In the genomic region with DNA sequence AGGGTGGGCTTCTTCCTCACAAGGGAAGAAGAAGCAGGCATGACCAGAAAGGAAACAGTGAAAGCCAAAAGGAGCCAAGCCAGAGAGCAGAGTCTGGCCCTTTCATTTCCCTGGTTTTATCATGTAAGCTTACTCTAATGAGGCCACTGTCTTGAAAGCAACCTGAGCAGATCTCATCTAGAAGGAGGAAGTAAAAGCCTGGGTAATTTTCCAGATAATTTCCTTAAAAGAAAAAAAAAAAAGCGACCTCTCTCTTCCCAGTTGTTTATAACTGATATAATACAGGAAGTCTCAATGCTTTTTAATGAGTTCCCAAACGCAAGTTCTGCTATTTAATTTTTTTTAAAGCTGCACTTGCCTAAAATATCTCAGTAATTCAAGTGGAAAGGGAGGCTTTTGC, we compare ENCODE assay signal across 21 mouse cellular contexts.
DNase-seq lines count a peak whose midpoint lies in the region; ATAC-seq and TF ChIP-seq lines count a peak whose summit lies in the region.
"Had no signal": no experiment of that assay in that cellular context is flagged by ENCODE, and none has a peak within 500 bp of the region (broad histone marks: within the 10 kb centered on the region; RNA-seq: fewer than 3 reads in every experiment).

No protein-coding gene starts in this region.

- H3K9ac ChIP-seq in kidney, embryonic 16.5 days (replicated peaks; ENCODE audit: low read length), result no peak overlapping the region
- H3K9ac ChIP-seq in kidney, embryonic 14.5 days (ENCODE audit: low read depth, low read length), result no peak overlapping the region
- H3K9ac ChIP-seq in MEL (ENCODE audit: control insufficient read depth, low read depth, low read length, poor library complexity, severe bottlenecking), result no peak overlapping the region
- no peak overlapping the region for H3K9ac ChIP-seq in intestine, embryonic 16.5 days (ENCODE audit: low read depth, low read length)
- H3K9ac ChIP-seq: embryonic facial prominence, embryonic 13.5 days; heart, embryonic 12.5 days; lung, embryonic 15.5 days; neural tube, embryonic 13.5 days had no signal

- no peaks in the 10 kb centered on the region for H3K36me3 ChIP-seq in kidney, embryonic 16.5 days (ENCODE audit: insufficient read depth, low read length)
- H3K36me3 ChIP-seq in kidney, embryonic 14.5 days (ENCODE audit: control insufficient read depth, insufficient read depth, low read length), result no peaks in the 10 kb centered on the region
- no peaks in the 10 kb centered on the region for H3K36me3 ChIP-seq in MEL (ENCODE audit: control insufficient read depth in 1 of 2, insufficient read depth in 2 of 2, low read length in 2 of 2)
- H3K36me3 ChIP-seq in intestine, embryonic 16.5 days (ENCODE audit: control insufficient read depth, insufficient read depth, low read length), result no peaks in the 10 kb centered on the region
- H3K36me3 ChIP-seq: embryonic facial prominence, embryonic 13.5 days; heart, embryonic 12.5 days; lung, embryonic 15.5 days; neural tube, embryonic 13.5 days had no signal

- no peak overlapping the region for H3K4me3 ChIP-seq in gastrocnemius, adult 2 months
- no peak overlapping the region for H3K4me3 ChIP-seq in kidney, embryonic 16.5 days (ENCODE audit: low read length)
- H3K4me3 ChIP-seq in kidney, embryonic 14.5 days (ENCODE audit: low read length), result no peak overlapping the region
- 0 out of 4 replicates have a peak overlapping the region, but pooled peaks of 1 of the 2 experiments have one; percentile 29 for H3K4me3 ChIP-seq in MEL (ENCODE audit: control insufficient read depth in 1 of 2, insufficient read depth in 1 of 2, low read depth in 2 of 2, low read length in 2 of 2)
- H3K4me3 ChIP-seq in intestine, embryonic 16.5 days (ENCODE audit: low read length), result no peak overlapping the region
- H3K4me3 ChIP-seq in left cerebral cortex, adult 2 months, result no peak overlapping the region
- H3K4me3 ChIP-seq: embryonic facial prominence, embryonic 13.5 days; heart, embryonic 12.5 days; lung, embryonic 15.5 days; neural tube, embryonic 13.5 days had no signal

- no peak for TF ChIP-seq CTCF in gastrocnemius, adult 2 months (IDR thresholded peaks at IDR 0.05)
- no peak for TF ChIP-seq CTCF in MEL (IDR thresholded peaks at IDR 0.05 in 2 of 3, conservative IDR thresholded peaks at IDR 0.05 in 1 of 3; ENCODE audit: control insufficient read depth in 1 of 3, insufficient read depth in 1 of 3, low read depth in 2 of 3, low read length in 3 of 3, poor library complexity in 1 of 3, severe bottlenecking in 1 of 3)
- no peak for TF ChIP-seq CTCF in left cerebral cortex, adult 2 months (IDR thresholded peaks at IDR 0.05)

- no peak overlapping the region for H3K4me2 ChIP-seq in kidney, embryonic 16.5 days (replicated peaks; ENCODE audit: low read depth, low read length)
- H3K4me2 ChIP-seq in kidney, embryonic 14.5 days (replicated peaks; ENCODE audit: low read depth, low read length), result no peak overlapping the region
- no peak overlapping the region for H3K4me2 ChIP-seq in intestine, embryonic 16.5 days (ENCODE audit: low read depth, low read length)
- H3K4me2 ChIP-seq: embryonic facial prominence, embryonic 13.5 days; heart, embryonic 12.5 days; liver, embryonic 11.5 days; lung, embryonic 15.5 days; neural tube, embryonic 13.5 days had no signal

- ATAC-seq in kidney, embryonic 16.5 days (ENCODE audit: low FRiP score, low TSS enrichment), result no peak
- ATAC-seq in kidney, embryonic 14.5 days (ENCODE audit: low FRiP score, low TSS enrichment), result no peak
- ATAC-seq in intestine, embryonic 16.5 days, result peak; percentile 57
- ATAC-seq: activated CD4-positive, CD25-positive, alpha-beta regulatory T cell, adult 4 months; Patski had no signal

- peak overlapping the region; percentile 56 for H3K27ac ChIP-seq in gastrocnemius, adult 2 months
- peak overlapping the region; percentile 12; the same call in 1 of the 2 replicates for H3K27ac ChIP-seq in kidney, embryonic 16.5 days (ENCODE audit: low read length)
- no peak overlapping the region for H3K27ac ChIP-seq in kidney, embryonic 14.5 days (ENCODE audit: low read depth, low read length)
- H3K27ac ChIP-seq in MEL (ENCODE audit: control insufficient read depth, low read depth, low read length), result no peak overlapping the region
- peak overlapping the region; percentile 68 for H3K27ac ChIP-seq in intestine, embryonic 16.5 days (ENCODE audit: low read length)
- no peak overlapping the region; the same call in 1 of the 2 replicates for H3K27ac ChIP-seq in left cerebral cortex, adult 2 months
- H3K27ac ChIP-seq: embryonic facial prominence, embryonic 13.5 days; lung, embryonic 15.5 days had no signal

- peaks cover 27% of the 10 kb centered on the region for H3K4me1 ChIP-seq in kidney, embryonic 16.5 days (ENCODE audit: insufficient read depth, low read length)
- H3K4me1 ChIP-seq in kidney, embryonic 14.5 days (ENCODE audit: control insufficient read depth, insufficient read depth, low read length), result 0 out of 2 replicates have a peak, but pooled peaks cover 8% of the 10 kb centered on the region
- H3K4me1 ChIP-seq in MEL (ENCODE audit: control insufficient read depth in 1 of 2, insufficient read depth in 2 of 2, low read length in 2 of 2), result peaks cover 2 to 4% of the 10 kb centered on the region in 2 experiments; a peak in 2 of 4 replicates
- peaks cover 24% of the 10 kb centered on the region for H3K4me1 ChIP-seq in intestine, embryonic 16.5 days (ENCODE audit: control insufficient read depth, insufficient read depth, low read length)

- 51% methylated on average over 2 of the region's 2 CpGs for WGBS in kidney, embryonic 16.5 days
- 58% methylated on average over 2 of the region's 2 CpGs for WGBS in kidney, embryonic 14.5 days
- WGBS in intestine, embryonic 16.5 days, result 21% methylated on average over 2 of the region's 2 CpGs

- no peaks in the 10 kb centered on the region for H3K79me2 ChIP-seq in MEL (ENCODE audit: control insufficient read depth, insufficient read depth, low read length, poor library complexity)

- no peak for TF ChIP-seq POLR2A in MEL (IDR thresholded peaks at IDR 0.05; ENCODE audit: control insufficient read depth in 1 of 2, insufficient read depth in 1 of 2, low read depth in 1 of 2, low read length in 2 of 2, poor library complexity in 1 of 2)

- intact Hi-C loops in gastrocnemius, adult 2 months (cut with DNase I), result loop anchor here (10.0 kb wide), 1 partner anchor 82 kb away; no protein-coding TSS in a partner anchor
- intact Hi-C loops in gastrocnemius, postnatal 14 days (cut with DNase I; ENCODE audit: low total_unique reads), result no loop called here
- intact Hi-C loops in left cerebral cortex, adult 2 months (cut with DNase I), result no loop called here

- DNase-seq in gastrocnemius, adult 2 months, result no peak
- DNase-seq in gastrocnemius, postnatal 14 days, result no peak
- peak; percentile 12 for DNase-seq in MEL (ENCODE audit: low read depth, low spot score)
- no peak for DNase-seq in right cerebral cortex, postnatal 36 days (ENCODE audit: low spot score in 2 of 2)
- no peak for DNase-seq in left cerebral cortex, adult 2 months (ENCODE audit: extremely low spot score in 1 of 2, low spot score in 2 of 2)
- DNase-seq: adrenal gland, postnatal 36 days; cerebellum, adult 9-10 months; kidney, adult 18-20 months; left cerebral cortex, postnatal 4 days; right cerebral cortex, postnatal 4 days; thymus, adult 18-20 months had no signal

- no peak for TF ChIP-seq RAD21 in MEL (IDR thresholded peaks at IDR 0.05; ENCODE audit: low read depth, low read length)

- TF ChIP-seq EP300 in MEL (IDR thresholded peaks at IDR 0.05; ENCODE audit: low read depth in 1 of 2, low read length in 2 of 2), result peak in 1 of 2 experiments; percentile 7; a peak in 1 of 4 replicates

- H3K27me3 ChIP-seq in kidney, embryonic 16.5 days (ENCODE audit: insufficient read depth, low read length), result no peaks in the 10 kb centered on the region
- no peaks in the 10 kb centered on the region for H3K27me3 ChIP-seq in kidney, embryonic 14.5 days (ENCODE audit: control insufficient read depth, insufficient read depth, low read length)
- no peaks in the 10 kb centered on the region for H3K27me3 ChIP-seq in MEL (ENCODE audit: control insufficient read depth in 1 of 2, insufficient read depth in 2 of 2, low read length in 2 of 2)
- H3K27me3 ChIP-seq in intestine, embryonic 16.5 days (replicated peaks; ENCODE audit: control insufficient read depth, insufficient read depth, low read length), result no peaks in the 10 kb centered on the region
- H3K27me3 ChIP-seq: embryonic facial prominence, embryonic 13.5 days; heart, embryonic 12.5 days; lung, embryonic 15.5 days; neural tube, embryonic 13.5 days; Patski had no signal

- H3K9me3 ChIP-seq in kidney, embryonic 16.5 days (ENCODE audit: low read length), result no peaks in the 10 kb centered on the region
- no peaks in the 10 kb centered on the region for H3K9me3 ChIP-seq in kidney, embryonic 14.5 days (ENCODE audit: control insufficient read depth, low read length)
- H3K9me3 ChIP-seq in MEL (replicated peaks; ENCODE audit: insufficient read depth, low read length), result no peaks in the 10 kb centered on the region
- no peaks in the 10 kb centered on the region for H3K9me3 ChIP-seq in intestine, embryonic 16.5 days (ENCODE audit: control insufficient read depth, low read length)
- H3K9me3 ChIP-seq: embryonic facial prominence, embryonic 13.5 days; heart, embryonic 12.5 days; lung, embryonic 15.5 days; neural tube, embryonic 13.5 days had no signal

TF ChIP-seq in MEL, 35 proteins besides CTCF, POLR2A, EP300 and RAD21 (continues in another document):
- no peak for TF ChIP-seq E2F4 (IDR thresholded peaks at IDR 0.05; ENCODE audit: borderline replicate concordance, low read depth, low read length)
- no peak for TF ChIP-seq CHD2 (IDR thresholded peaks at IDR 0.05; ENCODE audit: low read length)
- TF ChIP-seq GATA1 (IDR thresholded peaks at IDR 0.05; ENCODE audit: low read depth, low read length), result no peak
- no peak for TF ChIP-seq MAZ (IDR thresholded peaks at IDR 0.05; ENCODE audit: low read depth, low read length)
- peak; percentile 88 for TF ChIP-seq ZNF384 (IDR thresholded peaks at IDR 0.05; ENCODE audit: low read depth, low read length)
- no peak for TF ChIP-seq MYB (IDR thresholded peaks at IDR 0.05; ENCODE audit: low read depth, low read length)
- no peak for TF ChIP-seq MYC (IDR thresholded peaks at IDR 0.05; ENCODE audit: low read depth, low read length)
- TF ChIP-seq USF1 (IDR thresholded peaks at IDR 0.05; ENCODE audit: low read depth, low read length), result no peak
- TF ChIP-seq ZC3H11A (IDR thresholded peaks at IDR 0.05; ENCODE audit: low read depth, low read length), result no peak
- TF ChIP-seq BHLHE40 (IDR thresholded peaks at IDR 0.05; ENCODE audit: borderline replicate concordance, low read depth, low read length), result no peak
- TF ChIP-seq MXI1 (IDR thresholded peaks at IDR 0.05; ENCODE audit: low read depth, low read length), result no peak
- TF ChIP-seq GABPA (IDR thresholded peaks at IDR 0.05; ENCODE audit: low read depth, low read length), result no peak
- TF ChIP-seq ZMIZ1 (IDR thresholded peaks at IDR 0.05; ENCODE audit: low read depth, low read length), result no peak
- TF ChIP-seq MAX (IDR thresholded peaks at IDR 0.05; ENCODE audit: low read length), result no peak
- no peak for TF ChIP-seq NRF1 (IDR thresholded peaks at IDR 0.05; ENCODE audit: insufficient read depth, low read depth, low read length, poor library complexity, severe bottlenecking)
- no peak for TF ChIP-seq NELFE (IDR thresholded peaks at IDR 0.05; ENCODE audit: low read depth, low read length)

Comparison
In these comparisons a context has a peak if more than half of its experiments do, and no peak if none do; other contexts are left out.
1. H3K27ac ChIP-seq: peak in gastrocnemius, adult 2 months (single experiment), kidney, embryonic 16.5 days (single experiment) and intestine, embryonic 16.5 days (single experiment); none in kidney, embryonic 14.5 days (single experiment), MEL (single experiment) and left cerebral cortex, adult 2 months (single experiment).